Mouse (Mus musculus) embryonic fibroblast, embryonic 13.5 days (primary cell): ENCODE measurements around the gene Hoxd3.

Experiments used
- CTCF ChIP-seq: IDR thresholded peaks from 2 replicates; pipeline ENCODE4 v1.5.1; 2011; ENCODE audit warnings: mild to moderate bottlenecking, control low read depth, low read length, moderate library complexity, borderline replicate concordance; ENCODE audit not compliant: insufficient read depth
- POLR2A ChIP-seq: IDR thresholded peaks from 2 replicates; pipeline ENCODE4 v1.6.1; 2011; ENCODE audit warnings: low read depth, mild to moderate bottlenecking, control low read depth, low read length, moderate library complexity

- no peak for TF ChIP-seq CTCF
- TF ChIP-seq POLR2A, result 0 out of 2 replicates have a peak, but pooled peaks have one; percentile 11
Observed at GRCm38 (mm10) chr2:74683471-74683951, 28.2 kb upstream of the Hoxd3 start.
